Mouse (Mus musculus) megakaryocyte-erythroid progenitor cell, adult 5-6 weeks (primary cell): ENCODE results near the gene Cpd. TPM values are rescaled to one million over a fixed set of nuclear protein-coding genes. Genes with fewer than 3 reads are reported as not detected.
A peak's percentile ranks its signal among the peaks of the same experiment; 100 is the strongest.

Experiments used
- ATAC-seq: replicated peaks from 2 replicates; pipeline ENCODE4 v1.8.0; 2016; ENCODE audit warnings: mild to moderate bottlenecking, inconsistent platforms; ENCODE audit not compliant: severe bottlenecking, poor library complexity, low FRiP score, low TSS enrichment
- total RNA-seq, 2 experiments: library from RNA; stranded (forward) in 1 of 2; stranded (reverse) in 1 of 2; fragments of 200-1000, 215-1000 nt in 1 of 2; fragments of >200 nt in 1 of 2; fragmentation: Nextera tagmentation in 1 of 2; gene quantifications; 2 replicates each; pipeline ENCODE4 v1.2.3; 2014 to 2017

The Cpd gene
- total RNA-seq (2014; fragmentation: Nextera tagmentation) (6.8 and 12.2 TPM in 2 replicates), total RNA-seq (2017) (5.9 TPM in 2 replicates)

DNA sequence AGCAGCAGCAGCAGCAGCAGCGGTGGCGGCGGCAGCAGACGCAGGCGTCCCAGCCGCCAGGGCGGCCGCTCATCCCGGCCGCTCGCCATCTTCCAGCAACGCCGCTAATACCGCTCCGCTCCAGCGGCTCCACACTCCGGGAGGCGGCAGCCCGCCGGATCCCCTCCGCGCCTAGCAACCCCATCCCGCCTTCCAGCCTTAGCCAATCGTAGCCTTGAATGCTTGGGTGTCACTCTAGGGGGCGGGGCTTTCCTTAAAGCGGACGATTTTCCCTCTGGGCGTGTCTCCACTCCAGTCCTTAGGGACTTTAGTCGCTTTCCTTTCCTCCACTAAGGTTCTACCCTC is at the start of gene Cpd:
Cpd (minus strand) TSS at position 141 of the 345 bp plus-strand sequence.
- peak; percentile 97 for ATAC-seq

DNA sequence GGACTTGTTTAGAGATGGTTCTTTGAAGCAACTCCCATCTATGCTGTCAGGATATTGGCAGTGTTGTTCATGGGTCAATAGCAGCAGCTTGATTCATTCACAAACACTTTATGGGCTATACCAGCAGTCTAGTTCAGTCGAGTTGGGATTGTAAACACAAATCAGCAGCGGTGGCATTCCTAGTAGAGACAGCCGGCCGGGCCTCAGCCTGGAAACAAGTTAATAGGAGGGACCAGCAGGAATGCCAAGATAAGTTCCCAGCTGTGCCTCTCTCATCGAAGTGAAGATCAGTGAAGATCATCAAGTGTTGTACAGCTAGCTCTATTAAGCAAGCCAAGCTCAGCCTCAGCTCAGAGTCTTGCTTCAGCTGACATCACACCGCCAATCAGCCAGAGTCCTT is 49.5 kb upstream of the Cpd start:
- ATAC-seq: no peak

DNA sequence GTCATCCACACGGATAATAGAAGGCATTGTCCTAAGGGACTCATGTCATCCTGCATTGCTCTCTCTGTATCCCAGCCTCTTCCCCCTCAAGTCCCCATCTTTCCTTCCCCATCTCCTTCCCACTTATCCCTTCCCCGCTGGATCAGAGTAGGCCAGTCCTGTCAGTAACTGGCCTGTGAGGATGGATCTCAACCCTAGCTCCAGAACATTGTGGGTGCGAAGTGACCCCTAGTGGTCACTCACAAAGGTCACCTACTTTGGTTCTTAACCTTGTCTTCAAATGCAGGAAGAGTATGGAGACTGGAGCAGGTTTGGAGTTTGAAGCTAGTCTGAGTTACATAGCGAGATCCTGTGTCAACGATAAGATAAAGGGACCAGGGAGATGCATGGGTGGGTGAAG is 47.4 kb upstream of the Cpd start:
- ATAC-seq: peak; percentile 76

DNA sequence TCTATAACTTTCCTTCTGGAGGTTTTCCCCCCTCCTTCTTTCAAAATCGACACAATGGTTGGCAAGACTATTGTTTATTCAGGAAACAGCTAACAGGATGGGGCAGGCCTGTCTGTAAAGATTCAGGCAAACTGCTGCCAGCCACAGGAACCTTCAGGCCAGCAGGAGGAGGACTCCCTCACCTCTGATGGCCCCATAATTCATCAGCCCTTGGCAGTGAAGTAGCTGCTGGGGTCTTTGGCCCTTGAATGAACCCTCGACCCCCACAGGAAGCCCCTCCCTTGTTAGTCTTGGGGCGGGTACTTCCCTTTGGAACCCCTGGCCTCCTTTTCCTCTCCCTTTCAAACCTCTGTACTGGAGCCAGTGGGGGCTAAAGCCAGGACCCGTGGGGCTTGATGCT is 46.8 kb upstream of the Cpd start:
- no peak for ATAC-seq

DNA sequence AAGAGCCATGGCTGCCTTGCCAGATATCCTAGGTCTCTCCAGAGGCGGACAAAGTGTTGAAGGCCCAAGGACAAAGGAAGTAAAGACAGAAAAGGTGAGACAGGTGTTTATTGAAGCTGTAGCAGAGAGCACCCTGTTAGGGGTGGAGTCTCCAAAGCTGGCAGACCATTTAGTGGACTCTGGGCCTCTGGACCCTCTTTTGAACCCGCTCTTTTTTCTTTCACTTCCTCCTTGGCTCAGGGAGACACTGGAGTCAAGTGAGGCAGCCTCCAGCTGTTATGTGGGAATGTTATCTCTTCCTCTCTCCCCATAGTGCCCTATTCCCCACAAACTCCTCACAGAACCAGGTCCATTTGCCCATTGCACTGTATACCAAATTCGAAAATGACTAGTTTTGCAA is 46.2 kb upstream of the Cpd start:
- no peak for ATAC-seq

DNA sequence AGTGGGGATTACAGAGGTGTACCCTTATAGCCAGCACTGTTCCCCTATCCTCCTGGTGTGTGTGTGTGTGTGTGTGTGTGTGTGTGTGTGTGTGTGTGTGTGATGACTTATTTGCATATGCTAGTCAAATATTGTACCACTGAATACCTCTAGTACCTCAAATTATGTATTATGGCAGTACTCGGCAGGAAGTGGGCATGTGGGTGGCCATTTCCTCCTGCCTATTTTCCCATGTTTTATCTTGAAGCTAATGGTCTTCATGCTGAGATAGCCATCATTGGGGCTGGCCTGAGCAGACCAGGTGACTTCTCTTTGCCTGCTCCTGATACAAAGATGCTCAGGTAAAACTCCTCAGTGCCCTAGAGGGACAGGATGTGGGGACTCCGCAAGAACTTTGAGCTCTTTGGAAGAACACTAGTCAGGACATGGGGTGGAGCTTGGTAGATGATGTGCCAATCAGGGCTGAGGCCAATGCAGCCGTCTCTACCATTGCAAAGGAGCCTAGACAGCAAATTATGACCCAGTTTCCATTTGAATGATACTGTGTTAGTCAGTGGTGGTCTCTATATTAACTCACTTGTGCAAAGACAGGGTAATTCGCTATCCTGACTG is 45.0 kb upstream of the Cpd start:
- ATAC-seq: no peak

DNA sequence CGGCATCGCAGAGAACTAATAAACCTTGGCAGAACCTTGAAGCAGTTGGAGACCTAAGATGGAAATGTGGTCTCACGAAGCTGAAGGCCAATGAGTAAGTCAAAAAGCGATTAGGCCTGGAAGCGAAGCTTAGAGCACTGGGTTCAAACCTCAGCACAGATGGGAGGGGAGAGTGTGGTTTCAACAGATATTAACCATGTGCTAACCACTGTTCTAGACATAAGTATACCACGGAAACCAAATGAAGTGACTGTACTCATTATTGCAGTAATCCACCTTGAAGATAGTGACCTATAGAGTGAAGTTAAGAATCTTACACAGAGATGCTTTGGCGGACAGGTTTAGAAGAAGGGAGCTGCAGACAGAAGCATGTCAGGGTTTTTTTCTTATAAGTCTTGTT is 44.4 kb upstream of the Cpd start:
- ATAC-seq: no peak

DNA sequence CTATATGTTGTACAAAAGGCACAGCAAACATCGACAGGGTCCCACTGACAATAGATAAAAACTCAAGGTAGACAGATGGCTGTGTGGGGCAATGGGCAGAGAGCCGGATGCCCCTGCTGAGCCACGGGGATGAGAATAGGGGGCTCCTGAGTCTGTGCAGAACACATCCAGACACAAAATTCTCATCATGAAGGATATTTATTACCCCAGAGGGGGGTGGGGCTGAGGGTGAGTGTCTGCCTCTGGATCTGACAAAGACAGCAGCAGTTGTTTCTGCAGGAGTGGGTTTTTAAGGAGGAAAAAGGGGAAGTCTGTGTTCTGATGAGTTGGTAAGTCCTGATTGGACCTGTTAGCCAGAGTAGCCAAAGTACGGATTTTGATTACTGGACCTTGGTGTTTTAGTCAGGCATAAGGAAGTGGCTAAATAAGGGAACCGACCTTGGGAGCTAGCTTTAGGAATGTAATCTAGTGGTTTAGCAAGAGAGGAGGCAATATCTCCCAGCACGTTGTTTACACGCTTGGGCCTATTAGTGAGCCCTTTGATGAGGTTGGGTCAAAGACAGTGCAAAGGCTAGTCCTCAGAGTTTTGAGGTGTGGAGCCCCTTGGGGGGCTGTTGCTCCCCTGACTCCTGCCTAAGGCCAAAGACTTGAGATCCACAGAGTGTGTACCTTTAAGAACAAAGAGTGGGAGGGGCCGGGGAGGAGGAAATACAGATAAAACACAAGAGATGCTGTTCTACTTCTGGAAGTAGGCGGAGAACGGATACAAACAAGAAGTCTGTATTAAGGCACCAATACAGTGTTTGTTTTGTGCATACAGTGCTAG is 42.7 kb upstream of the Cpd start:
- no peak for ATAC-seq

DNA sequence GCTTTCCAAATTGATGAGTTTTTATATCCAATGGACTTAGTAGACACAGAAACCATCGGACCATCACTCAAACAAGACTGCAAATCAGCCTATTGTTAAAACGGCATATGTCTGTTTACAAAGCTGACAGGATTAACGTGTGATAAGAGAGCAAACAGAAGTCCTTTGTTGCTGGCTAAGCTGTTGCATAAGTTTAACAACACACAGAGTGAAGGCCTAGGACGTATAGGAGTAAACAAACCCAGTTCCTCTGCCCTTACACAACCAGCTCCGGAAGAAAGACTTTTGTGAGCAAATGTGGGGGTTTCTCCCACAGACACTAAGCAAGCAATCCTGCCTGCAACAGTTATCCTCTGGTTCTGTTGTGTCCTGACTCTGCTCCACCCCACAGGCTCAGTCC is 37.6 kb upstream of the Cpd start:
- no peak for ATAC-seq

DNA sequence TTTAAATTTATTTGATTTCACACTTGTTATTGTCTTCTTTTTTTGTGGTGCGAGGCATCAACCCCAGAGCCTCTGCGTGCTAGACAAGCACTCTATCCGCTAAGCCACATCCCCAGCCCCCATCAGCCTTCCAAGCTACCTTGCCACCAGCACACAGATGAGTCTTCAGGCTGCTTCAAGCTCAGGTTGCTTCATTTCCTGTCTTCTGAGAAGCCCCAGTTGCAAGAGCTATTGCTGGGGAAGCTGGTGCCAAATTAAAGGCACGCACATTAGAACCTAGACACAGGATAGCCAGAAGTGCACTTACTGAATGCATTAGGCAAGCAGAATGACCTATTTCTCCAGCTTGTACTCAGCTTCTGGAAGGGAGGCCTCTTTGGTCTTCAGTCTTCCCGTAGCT is 33.0 kb upstream of the Cpd start:
- no peak for ATAC-seq

DNA sequence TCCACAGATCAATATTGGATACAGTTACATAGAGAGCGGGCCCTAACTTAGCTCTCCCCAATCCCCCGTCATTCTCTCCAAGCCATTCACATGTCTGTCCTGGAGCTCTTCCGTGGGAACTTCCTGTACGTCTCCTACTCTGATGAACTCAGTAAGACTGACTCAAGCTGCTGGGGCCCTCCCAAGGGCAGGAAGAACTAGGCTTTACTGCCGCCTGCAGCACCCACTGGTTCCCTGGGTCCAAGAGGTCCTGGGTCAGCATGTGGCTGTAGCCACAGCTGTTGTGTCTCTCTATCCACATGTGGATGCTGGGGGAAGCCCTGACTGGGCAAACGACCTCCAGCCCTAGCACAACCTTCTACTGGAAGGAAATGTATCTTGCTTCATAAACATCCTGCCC is 27.9 kb upstream of the Cpd start:
- no peak for ATAC-seq

DNA sequence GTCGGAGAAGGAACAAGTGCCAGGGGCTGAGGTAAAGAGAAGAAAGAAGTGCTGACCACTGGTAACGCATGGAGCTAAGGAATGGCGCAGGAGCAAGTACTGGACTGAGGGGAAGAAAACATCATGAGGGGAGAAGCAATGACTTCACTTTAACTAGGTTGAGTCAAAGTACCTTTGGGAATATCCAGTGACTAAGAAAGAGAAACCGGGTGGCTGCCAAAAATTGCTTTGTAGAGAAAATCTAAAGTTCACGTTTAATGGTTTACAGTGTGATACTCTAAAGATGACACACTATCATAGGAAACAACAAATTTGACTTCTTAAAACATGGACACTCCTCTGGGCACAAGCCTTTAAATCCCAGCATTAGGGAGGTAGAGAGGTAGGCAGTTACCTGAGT is 27.0 kb upstream of the Cpd start:
- ATAC-seq: no peak

DNA sequence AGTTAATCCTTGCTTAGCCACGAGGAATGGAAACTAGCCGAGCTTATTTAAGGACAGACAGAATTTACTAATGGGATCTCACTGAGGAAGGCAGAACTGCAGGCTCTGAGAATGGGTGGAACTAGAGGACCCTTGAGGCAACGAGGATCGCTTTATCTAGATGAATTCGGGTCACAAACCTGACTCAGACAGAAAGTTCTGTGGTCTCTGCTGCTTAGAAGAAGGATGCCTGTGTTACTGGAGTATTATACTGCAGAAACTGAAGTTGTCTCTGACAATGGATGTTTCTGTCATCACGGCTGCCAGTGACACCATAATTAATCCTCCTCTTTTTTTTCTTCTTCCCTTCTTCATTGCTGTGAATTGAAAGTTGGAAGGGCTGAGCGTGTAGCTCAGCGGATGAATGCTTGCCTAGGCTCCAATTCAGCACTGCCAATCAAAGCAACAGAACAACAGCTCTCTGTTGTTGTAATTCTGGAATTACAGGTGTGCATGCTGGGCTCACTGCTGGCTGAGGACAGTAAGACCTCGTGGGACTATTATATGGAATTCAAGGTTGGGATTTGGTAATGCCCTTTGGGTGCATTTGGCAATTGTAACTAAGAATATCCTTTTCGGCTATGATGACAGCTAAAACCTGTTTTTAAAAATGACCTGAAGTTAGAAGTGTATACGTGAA is 25.9 kb upstream of the Cpd start:
- ATAC-seq: no peak

DNA sequence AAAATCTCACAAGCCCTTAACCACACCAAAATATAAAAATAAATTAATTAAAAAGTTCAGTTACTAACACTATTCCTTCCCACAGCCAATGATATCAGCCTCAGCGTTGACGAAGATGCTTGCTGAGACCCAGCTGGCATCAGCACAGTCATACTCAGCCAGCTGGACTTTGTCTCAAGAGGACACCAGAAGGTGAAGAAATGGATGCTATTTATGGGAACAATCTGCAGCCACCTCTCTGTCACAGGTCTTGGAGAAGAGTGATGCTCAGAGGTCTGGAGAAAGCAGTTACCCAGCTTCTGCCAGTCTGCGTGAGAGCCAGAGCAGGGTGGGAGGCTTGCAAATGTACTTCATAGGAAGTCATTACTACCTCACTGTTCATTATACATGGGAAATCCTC is 14.4 kb upstream of the Cpd start:
- ATAC-seq: no peak

DNA sequence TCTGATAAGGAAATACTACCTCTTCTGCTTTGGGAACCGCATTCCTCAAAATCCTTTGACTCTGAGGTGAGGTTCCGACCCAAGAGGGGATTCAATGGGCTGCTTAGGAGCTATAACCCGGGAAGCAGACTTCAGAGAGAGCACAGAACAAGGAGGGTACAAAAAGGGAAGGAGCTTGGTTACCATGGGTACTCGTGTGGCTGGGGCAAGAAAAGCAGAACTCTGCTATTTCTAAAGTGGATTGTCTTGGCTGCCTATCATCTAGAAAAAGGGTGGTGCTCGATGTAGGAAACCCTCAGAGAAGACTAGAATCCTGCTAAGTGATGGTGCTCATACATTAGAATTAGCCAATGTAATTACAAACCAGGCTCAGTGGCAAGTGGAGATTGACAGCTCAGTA is 12.4 kb upstream of the Cpd start:
- no peak for ATAC-seq

DNA sequence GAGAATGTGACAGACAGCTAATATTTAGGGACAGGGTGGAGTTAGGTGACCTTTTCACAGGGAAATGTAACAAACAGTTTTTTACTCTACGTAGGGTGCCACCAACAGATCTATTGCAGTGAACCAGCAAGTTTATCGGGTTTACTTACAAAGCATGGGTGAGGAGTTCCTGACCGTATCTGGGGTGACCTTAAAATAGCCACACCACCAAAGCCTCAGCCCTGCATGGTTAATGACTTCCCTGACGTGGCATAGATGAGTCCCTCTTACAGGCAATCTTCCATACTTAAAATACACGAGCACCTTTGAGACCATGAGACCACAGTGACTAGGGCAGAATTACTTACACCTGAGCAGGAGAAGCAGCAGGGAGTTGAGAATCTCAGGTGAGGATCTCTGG is 12.0 kb upstream of the Cpd start:
- ATAC-seq: no peak

DNA sequence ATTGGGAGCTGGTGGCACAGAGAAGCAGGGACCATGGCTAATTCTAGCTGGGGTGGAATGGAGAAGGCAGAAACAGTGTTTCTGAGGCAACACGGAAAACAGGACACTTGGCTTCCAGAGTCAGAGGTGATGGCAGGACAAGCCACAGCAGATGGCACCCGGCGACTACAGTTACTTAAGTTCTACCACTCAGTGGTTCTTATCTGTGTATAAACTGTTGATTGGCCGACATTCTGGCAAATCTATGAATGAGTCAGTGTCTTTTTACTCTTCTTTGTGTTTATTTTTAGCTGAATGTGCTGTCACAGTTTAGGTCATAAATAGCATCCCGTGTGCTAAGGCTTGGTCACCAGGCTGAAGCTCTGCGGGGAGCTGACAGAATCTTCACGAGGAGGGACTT is 10.3 kb upstream of the Cpd start:
- peak; percentile 57; the same call in 1 of the 2 replicates for ATAC-seq

DNA sequence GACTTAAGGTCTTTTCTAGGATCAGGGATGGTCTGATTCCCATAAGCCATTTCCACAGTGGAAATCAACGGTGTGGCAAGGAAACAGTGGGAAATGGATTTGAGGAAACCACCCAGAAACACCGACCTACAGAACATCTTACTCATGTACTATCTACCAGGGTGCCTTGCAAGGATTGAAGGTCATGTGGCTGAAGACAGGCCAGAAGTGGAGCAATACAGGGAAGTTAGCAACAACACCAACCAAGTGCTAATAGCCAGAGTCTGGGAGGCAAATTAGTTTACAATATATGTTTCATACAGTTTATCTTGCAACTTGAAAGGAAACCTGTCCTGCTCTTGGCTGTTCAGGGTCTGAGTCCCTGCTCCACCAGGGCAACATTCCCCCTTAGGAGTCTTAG is 9.8 kb upstream of the Cpd start:
- no peak for ATAC-seq

DNA sequence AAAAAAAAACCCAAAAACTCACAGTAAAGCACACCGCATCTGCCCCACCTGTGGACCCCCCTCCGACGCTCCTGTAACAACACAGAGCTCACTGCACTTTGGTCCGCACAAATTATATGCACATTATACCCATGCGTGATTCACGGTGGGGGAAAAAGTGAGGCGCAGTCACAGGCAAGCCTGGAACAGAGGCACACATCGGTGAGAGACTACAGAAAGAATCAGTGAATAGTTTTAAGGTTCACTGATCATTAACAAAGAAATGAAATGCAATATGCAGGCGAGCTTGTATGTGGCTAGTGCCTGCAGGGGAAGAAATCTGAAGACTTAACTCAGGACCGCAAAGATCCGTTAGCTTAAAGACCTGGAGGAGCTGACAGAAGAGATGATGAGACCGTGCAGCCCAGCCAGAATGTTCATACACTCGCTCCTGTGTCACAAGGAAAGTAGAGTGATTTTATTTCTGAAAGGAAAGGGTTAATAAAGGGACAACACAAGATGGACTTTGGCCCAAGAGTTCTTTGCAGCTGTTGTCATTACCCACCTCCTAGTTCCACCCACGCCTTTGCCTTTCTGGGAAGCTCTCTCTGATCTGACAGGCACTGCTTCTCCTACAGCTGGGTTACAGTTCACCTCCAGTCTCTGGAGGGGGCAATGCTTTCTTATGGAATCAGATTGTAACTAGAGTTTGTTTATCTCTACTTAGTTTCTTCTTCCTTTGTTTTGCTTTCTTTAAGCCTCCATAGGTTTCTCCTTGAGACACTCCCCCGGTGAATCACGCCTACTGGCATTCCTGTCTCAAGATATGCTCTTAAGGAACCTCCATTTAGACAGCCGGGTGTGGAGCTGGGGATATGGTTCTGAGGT is 7.9 kb upstream of the Cpd start:
- no peak for ATAC-seq

DNA sequence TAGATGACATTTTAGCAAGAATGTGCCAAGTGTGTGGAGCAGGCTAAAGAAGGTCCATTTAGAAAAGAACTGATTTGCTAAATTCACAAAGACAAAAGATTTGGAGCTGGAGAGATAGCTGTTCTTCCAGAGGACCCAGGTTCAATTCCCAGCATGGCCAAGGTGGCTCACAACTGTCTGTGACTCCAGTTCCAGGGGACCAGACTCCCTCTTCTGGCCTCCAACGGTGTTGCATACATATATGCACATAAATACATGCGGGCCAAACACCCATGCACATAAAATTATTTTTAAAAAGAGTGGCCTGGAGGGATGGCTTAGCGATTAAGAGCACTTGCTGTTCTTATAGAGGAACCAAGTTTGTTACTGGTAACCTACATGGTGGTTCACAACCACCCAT is 4.7 kb upstream of the Cpd start:
- ATAC-seq: no peak
